Mouse (Mus musculus) bone marrow, adult 2 months (tissue): ENCODE data around the gene Phrf1. TPM values are rescaled to one million over a fixed set of nuclear protein-coding genes. Genes with fewer than 3 reads are reported as not detected.

Source experiments
- H3K27ac ChIP-seq: fragments of 200-500 bp; 2 replicates; pipeline ENCODE4 v1.5.1; 2012; ENCODE audit warnings: low read depth, mild to moderate bottlenecking, control low read depth, inconsistent platforms, low read length; ENCODE audit not compliant: control insufficient read depth, poor library complexity, insufficient read depth
- H3K4me1 ChIP-seq: fragments of 200-500 bp; 2 replicates; pipeline ENCODE4 v1.6.1; 2011; ENCODE audit warnings: low read length; ENCODE audit not compliant: control insufficient read depth, insufficient read depth
- H3K4me3 ChIP-seq: fragments of 200-500 bp; replicated peaks from 2 replicates; pipeline ENCODE3; 2011; ENCODE audit warnings: mild to moderate bottlenecking, low read depth, low read length, control low read depth; ENCODE audit not compliant: control insufficient read depth
- CTCF ChIP-seq: fragments of 200-500 bp; IDR thresholded peaks from 2 replicates; pipeline ENCODE4 v1.5.1; 2011; ENCODE audit warnings: low read length, control low read depth; ENCODE audit not compliant: control insufficient read depth, insufficient read depth
- POLR2A ChIP-seq: fragments of 200-500 bp; IDR thresholded peaks from 2 replicates; pipeline ENCODE4 v1.6.1; 2011; ENCODE audit warnings: low read depth, mild to moderate bottlenecking, control low read depth, low read length, borderline replicate concordance; ENCODE audit not compliant: control insufficient read depth
- WGBS: fragments of 180-500 bp; shearing (Covaris S2); methylation state at CpG from one replicate; pipeline ENCODE4 v1.1.7; 2018; 5-methylcytosine and 5-hydroxymethylcytosine counted together
- polyA plus RNA-seq: library from polyadenylated mRNA; stranded (reverse); fragments of >200 nt; gene quantifications from 2 replicates; pipeline ENCODE4 v1.2.4, GENCODE M21; 2011; ENCODE audit warnings: low replicate concordance; ENCODE audit not compliant: missing spikeins, insufficient read depth, insufficient read length

Gene Phrf1
- polyA plus RNA-seq, 1 experiment: 130 TPM

DNA sequence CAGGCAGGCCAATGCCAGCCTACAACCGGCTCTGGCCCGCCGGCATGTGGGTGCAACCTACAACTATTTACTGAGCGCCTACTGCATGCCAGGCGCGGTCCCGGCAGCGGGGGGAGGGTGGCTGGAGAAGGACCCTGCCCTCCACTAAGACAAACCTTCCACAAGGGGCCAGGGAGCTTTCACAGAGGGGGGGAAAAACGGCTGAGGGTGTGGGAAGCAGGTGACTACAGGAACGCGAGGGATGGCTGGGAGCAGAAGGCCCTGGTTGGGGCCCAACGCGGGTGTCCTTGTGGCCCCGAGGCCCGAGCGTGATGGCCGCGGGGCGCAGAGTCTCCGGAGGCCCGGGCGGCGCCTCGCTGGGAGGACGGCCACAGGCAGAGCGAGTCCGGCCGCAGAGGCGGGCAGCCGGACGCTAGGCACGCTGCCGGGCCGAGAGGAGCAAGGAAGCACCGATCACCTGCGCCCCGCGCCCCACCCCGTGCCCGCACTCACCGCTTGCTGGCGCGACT is 35.2 kb upstream of the Phrf1 start:
- WGBS: under 1% methylated on average over 40 of the region's 43 CpGs
- Histone ChIP-seq H3K4me3 (peak overlapping the region; percentile 69), H3K27ac (peak overlapping the region; percentile 73; the same call in 1 of the 2 replicates), H3K4me1 (peaks cover 2% of the 10 kb centered on the region; the same call in 1 of the 2 replicates)
- TF ChIP-seq CTCF: no peak

DNA sequence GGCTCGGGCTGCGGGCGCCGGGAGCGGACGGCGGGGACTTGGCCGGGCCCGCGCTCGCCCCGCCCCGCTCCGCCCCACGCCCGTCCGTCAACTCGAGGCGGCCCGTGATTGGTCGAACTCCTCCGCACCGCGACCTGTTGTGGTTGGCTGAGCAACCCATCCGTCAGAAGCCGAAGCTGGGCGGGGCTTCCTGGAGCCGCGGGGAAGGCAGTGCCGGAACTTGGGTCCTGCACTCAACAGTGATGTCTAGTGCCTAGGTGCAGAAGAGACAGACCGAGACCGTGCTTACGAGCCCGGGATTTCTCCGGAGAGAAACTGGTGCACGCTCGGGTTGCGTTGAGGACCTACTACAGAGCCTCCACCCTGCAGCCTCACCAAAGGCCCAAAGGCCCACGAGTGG is 34.6 kb upstream of the Phrf1 start, which contains the start of the genes Hras and Lrrc56:
Gene Hras (minus strand): TSS at position 58 of the 400 bp plus-strand sequence.
Gene Lrrc56 (plus strand): TSS at position 210 of the 400 bp plus-strand sequence.
- Histone ChIP-seq H3K4me1 (peaks cover 2% of the 10 kb centered on the region; the same call in 1 of the 2 replicates), H3K4me3 (peak within 1 kb of the TSS; percentile 84), H3K27ac (peak within 1 kb of the TSS; percentile 84)
- peak; percentile 82 for TF ChIP-seq POLR2A
- TF ChIP-seq CTCF: no peak
- WGBS: 0% methylated on average over 38 of the region's 39 CpGs

DNA sequence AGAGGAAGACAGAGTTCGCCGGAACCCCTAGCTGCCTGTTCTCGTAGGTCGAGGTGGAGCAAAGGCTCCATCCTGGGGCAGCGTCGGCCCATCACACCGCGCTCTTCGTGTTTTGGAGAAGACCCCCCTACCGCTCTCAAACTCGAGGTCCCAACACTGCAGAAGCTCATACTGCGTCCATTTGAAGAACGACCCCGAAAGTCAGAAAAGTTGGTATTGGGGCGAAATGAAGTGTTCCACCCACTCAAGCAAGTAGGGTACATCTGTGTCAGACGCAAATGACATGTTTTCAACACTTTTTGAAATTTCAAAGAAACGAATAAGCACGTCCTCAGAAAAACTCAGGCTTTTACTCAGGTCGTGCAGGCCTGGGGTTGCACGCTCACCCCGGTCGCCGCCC is 34.2 kb upstream of the Phrf1 start:
- H3K4me1 ChIP-seq: peaks cover 2% of the 10 kb centered on the region; the same call in 1 of the 2 replicates
- peak overlapping the region; percentile 84 for H3K4me3 ChIP-seq
- under 1% methylated on average over 23 of the region's 23 CpGs for WGBS
- TF ChIP-seq POLR2A (no peak), CTCF (no peak)
- H3K27ac ChIP-seq: peak overlapping the region; percentile 84

DNA sequence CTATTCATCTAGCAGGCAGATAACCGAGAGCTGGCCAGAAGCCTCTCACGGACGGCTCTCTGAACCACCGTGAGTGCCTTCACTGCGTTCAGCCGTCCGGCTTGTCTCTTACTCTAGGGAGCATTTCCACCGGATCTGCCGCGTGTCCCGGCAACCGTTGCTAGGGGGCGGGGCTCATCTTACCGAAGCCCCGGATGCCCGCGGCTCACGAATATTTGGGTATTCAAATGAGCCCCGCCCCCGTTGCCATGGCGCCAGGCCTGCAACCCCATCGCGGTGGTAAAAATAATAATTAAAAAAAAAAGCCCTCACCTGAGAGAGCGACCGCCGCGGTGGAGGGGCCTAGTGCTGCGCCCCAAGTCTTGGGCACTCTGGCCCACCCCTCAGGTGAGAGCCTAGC is 33.8 kb upstream of the Phrf1 start:
- no peak for TF ChIP-seq POLR2A
- TF ChIP-seq CTCF: no peak
- peak overlapping the region; percentile 84 for H3K27ac ChIP-seq

DNA sequence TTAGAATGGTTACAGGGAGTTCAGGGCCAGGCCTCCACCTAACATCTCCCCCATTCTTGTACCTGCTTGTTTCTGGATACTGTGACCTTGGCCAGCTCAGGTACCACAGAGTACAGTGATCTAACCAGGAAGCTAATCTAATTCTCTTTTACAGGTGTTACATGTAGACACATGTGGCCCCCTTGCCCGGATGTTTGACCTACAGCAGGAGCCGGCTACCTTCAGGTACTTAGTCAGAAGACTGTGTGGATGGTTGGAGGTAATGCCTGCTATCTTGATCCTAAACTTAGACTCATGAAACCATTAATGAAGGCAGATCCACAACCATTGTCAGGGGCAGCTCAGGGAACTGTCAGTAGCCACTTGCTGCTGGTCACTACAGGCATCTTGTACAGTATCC is 32.8 kb upstream of the Phrf1 start:
- H3K4me3 ChIP-seq: no peak overlapping the region
- no peak for TF ChIP-seq CTCF
- no peak for TF ChIP-seq POLR2A
- peaks cover 2% of the 10 kb centered on the region; the same call in 1 of the 2 replicates for H3K4me1 ChIP-seq
- WGBS: 92% methylated on average over 2 of the region's 2 CpGs
- H3K27ac ChIP-seq: no peak overlapping the region

More for the DNA sequence above, 33.8 kb upstream of the Phrf1 start:
- 3% methylated on average over 28 of the region's 28 CpGs for WGBS
- Histone ChIP-seq H3K4me1 (peaks cover 2% of the 10 kb centered on the region; the same call in 1 of the 2 replicates), H3K4me3 (peak overlapping the region; percentile 84)

DNA sequence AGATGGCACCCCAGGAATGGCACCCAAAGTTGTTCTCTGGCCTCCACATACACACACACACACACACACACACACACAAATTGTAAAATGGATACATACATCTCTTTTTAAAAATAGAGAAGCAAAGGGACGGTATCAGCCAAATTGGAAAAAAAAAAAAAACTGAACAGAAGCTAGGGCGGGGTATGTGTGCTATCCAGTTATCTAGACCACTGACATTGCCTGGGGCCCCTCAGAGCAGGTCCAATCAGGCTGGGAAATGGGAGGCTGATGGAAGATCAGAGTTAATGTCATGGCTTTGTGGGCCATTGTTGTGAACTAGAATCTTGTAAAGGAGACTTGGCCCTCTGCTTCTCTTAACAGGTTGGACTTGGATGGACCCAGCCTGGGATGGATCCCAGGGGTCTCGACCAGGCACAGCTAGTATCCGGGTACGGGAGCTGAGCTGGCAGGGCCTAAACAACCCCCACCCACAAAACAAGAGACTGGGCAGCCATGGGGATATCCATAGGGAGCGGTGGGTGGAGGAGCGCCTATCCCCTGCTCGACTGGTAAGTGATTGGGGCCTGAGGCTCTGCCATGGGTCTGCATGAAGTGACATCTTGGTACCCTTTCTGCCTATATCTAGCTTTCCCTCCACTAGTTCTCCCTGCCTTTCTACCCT is 31.8 kb upstream of the Phrf1 start:
- TF ChIP-seq CTCF (no peak), POLR2A (no peak)
- no peak overlapping the region for H3K27ac ChIP-seq
- no peak overlapping the region for H3K4me3 ChIP-seq
- WGBS: 84% methylated on average over 8 of the region's 8 CpGs
- peaks cover 2% of the 10 kb centered on the region; the same call in 1 of the 2 replicates for H3K4me1 ChIP-seq

DNA sequence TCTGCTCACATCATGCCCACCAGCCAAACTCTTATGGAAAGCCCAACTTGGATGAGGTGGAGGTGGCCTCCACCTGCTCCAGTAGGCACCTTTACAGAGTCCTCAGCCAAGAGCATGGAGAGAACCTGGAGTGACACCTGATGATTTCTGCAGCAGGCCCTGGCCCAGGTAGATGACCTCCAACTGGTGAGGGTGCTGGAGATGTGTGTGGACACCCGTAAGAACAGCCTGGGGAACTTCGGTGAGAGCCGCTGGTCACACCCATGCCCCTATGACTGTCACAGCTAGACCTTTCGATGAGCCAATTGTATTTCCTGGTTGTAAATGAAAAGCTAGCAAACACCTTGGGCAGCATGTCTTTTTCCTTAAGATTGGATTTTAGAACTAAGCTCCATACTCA is 30.5 kb upstream of the Phrf1 start:
- 89% methylated on average over 4 of the region's 4 CpGs for WGBS
- TF ChIP-seq CTCF (no peak), POLR2A (no peak)
- Histone ChIP-seq H3K27ac (no peak overlapping the region), H3K4me1 (no peaks in the 10 kb centered on the region; the same call in 1 of the 2 replicates), H3K4me3 (no peak overlapping the region)

DNA sequence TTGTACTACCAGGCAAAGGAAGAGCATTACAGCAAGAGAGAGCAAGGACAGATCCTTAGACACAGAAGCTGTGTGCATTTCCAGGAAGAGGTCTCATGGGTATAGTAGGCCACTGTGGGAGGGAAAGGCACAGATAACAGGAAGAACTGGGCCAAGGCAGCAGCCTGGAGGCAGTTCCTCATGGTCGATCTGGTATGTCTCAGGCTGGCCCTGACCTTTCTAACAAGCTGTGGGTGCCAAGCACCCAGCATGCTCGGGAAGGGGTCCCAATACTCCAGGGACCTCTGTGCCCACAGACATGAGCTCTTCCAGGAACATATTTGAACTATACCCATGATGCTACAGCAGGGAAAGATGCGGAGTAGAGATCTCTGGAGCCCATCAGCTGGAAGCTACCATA is 24.0 kb upstream of the Phrf1 start:
- Histone ChIP-seq H3K27ac (no peak overlapping the region), H3K4me3 (no peak overlapping the region), H3K4me1 (peaks cover 3% of the 10 kb centered on the region)
- WGBS: 52% methylated on average over 3 of the region's 3 CpGs
- TF ChIP-seq CTCF (no peak), POLR2A (no peak)
